Mouse (Mus musculus) lung, postnatal 14 days (tissue): ENCODE measurements at regions not wholly inside any gene's neighbourhood (a gene's known extent, or its start where the extent isn't known, plus 50 kb on each side); places are given as distances from the start of the nearest gene placed in this dataset.

ENCODE experiments used
- DNase-seq: peaks from one replicate; pipeline ENCODE4 v3.0.0; 2021

DNA sequence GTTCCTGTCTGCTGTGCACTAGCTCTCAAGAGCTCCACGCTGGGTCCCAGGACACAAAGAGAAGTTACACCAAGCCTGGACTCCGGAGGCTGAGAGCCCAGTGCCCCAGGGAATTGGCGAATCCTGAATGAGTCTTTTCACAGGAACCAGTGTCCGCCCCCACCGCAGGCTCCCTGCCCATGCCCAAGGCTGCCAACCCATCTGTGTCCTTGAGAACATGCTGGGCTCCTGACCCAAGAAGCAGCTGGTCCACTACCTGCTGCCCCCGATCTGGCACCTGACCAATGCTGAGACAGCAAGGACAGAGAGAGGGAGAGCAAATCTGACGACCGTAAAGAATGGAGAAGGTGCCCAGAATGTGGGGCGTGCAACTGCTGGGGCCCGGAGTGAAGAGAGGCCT is 85.2 kb upstream of the Cplx2 start:
- DNase-seq = no peak

DNA sequence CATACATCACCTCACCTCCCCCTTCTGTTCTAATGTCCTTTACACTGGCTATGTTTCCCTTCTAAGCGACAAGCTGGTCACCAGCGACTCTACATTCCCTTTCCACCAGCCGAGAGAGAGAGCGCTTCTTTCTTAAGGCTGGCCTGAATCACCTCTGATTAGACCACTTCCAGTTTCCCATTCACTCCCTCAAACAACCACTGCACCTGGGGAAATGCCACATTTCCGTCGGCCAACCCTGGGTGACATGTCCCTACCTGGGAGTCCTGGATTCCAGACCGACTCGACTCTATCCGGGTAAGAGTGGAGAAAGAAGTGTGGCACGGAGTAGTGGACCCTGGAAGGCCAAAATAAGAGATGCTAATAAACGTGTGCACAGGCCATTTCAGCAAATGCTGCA is 84.5 kb upstream of the Cplx2 start:
- DNase-seq = no peak

DNA sequence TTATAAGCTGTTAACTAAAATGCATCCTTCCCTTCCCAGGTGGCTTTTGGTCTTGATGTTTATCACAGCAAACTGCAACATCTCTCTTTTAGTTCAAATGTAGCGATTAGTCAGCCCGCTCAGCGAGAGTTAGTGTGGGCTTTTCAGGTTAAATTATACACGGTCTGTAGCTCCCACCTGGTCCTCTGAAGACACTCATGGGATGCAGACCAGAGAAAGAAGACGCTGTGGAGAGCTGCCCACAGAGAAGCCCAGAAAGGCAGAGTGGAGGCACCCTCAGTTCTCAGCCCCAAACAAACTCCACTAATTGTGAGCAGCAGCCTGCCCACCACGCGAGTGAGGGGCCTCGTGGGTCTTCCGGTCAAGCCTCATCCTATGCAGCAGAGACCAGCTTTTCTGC is 81.1 kb upstream of the Cplx2 start:
- DNase-seq = no peak

DNA sequence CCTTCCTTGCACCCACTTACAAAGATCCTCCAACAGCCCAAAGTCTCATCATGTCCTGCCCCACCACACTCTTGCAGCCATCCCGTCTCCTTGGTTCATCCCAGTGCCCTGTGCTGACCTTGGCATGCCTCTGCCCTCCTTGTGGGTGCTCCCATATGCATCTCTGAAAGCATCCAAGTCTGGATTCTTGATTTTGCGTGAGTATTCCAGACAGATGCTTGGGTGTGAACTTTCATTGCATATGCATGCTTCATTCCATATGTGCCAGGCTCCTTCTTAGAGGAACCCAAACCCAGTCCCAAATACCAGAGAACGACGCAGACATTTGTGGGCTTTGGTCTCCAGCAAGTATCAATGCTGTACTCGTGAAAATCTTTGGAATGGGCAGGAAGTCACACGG is 78.8 kb upstream of the Cplx2 start:
- DNase-seq = no peak

DNA sequence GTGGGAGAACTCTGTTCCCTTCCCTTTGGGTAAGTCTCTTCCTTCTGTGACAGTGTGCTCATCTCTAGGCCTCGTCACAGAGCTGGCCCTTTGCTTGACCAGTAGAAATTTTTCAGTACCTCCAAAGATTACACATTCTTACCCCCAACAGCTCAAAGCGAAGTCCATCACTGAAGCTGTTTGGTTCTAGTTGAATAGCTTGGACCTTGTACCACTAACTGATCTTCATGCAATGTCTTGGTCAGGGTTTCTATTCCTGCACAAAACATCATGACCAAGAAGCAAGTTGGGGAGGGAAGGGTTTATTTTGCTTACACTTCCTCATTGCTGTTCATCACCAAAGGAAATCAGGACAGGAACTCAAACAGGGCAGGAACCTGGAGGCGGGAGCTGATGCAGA is 78.1 kb upstream of the Cplx2 start:
- DNase-seq = no peak

DNA sequence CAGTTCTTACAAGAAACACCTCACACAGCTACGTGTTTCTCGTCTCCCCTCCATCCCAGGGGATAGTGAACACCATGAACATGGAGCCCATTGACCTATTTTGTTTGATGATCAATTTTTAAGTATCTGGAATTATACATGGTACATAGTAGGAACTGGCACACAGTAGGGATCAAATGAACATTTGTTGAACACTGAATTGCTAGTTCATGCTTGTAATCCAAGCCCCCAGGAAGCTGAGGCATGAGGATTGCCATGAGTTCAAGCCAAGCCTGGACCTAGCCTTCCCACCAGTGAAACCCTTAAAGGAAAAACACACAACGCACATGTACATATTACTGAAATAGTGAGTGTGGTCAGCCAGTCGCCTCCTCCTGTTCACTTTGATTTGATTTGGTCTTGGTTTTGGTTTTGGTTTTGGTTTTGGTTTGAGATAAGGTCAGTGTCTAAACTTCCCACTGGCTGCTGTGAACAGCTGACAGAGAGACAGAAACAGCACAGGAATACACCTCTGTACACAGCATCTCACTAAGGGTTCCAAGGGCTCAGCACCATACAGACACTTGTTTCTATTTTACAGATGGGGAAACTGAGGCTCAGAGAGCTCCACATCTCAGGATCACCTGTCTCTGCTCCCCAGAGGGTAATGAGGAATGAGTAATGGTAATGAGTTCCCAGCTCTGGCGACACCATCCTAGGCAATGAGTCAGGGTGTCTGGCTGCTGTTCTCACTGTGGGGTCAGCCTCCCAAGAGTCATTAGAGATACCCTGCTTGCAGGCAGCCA is 75.5 kb upstream of the Cplx2 start:
- DNase-seq = no peak

DNA sequence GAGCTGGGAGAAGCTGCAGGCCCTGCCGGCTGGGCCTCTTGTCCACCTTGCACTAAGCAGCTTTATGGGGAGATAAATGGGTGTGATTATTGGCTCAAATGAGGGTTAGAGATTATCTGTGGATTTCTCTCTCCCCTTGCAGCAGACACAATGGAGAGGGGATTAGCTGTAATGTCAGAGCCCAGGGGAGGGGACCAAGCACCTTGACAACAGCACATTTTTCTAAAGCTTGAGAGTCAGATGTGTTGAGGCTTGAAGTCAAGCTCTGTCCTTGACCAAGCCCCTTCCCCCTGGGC is 74.9 kb upstream of the Cplx2 start:
- no peak for DNase-seq

DNA sequence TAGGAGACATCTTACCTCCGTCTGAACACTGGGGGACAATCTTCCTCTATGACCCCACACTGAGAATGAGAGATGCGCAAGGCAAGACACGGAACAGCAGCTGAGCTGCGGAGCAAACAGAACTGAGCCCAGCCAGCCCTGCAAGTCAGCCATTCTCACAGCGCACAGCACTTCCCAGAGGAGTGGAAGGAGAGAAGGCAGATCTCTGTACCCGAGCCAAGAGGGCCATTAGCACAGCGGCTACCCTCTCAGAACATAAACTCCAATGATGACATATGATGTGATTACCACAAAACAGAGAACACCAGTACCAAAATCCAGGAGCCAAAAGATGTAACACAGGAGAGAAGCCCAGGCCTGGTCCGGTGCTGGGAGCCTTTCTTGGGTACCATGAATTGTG is 72.3 kb upstream of the Cplx2 start:
- DNase-seq = no peak

DNA sequence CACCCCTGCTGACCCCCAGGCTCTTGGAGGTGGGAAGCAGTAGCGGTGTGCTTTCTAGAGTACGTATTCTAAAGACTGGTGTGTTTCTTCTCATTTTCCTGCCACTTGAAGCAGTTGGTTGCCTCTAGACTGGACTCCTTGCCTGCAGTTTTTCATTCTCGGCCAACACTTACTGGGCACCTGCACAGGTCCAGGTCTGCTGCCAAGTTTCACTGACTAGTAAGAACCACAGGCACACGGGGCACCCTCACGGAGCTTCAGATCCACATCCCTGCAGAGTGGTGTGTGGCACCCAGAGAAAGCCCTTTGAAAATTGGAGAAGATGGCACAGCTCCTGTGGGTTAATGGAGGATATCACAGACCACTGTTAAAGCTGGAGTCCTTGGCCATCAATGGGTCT is 71.9 kb upstream of the Cplx2 start:
- DNase-seq = no peak

DNA sequence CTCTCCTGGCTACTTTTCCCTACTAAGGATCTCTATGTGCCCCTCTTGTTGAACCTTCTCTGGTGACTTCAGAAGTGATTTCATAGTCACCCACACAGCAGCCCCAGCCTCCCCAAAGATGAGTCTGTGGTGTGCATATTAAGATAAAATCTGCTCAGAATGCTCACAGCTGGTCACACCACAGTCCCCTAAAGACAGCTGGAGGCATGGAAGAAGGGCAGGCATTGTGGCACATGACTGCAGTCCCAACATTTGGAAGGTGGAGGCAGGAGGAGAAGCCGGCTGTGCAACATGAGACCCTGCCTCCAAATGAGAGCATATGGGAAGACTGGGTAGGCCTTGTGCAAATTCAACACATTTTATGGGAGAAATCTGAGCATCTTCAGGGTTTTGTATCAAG is 70.0 kb upstream of the Cplx2 start:
- DNase-seq = no peak

DNA sequence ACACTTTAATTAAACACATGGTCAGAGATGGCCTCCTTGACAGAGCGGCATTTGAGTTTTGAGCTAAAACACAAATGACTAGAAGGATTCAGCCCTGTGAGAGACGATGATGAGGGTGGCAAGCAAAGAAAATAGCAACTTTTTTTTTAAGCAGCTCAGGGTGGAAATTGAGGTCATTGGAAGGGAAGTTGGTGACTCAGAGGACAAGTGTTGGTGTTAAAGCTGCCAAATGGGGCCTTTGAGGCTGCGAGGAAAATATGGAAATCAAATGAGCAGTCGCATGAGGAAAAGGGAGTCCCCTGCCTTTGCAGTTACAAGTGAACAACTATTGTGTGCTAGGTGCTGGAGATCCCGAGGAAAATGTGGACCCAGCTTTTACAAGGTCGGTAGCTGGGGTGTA is 69.5 kb upstream of the Cplx2 start:
- no peak for DNase-seq

DNA sequence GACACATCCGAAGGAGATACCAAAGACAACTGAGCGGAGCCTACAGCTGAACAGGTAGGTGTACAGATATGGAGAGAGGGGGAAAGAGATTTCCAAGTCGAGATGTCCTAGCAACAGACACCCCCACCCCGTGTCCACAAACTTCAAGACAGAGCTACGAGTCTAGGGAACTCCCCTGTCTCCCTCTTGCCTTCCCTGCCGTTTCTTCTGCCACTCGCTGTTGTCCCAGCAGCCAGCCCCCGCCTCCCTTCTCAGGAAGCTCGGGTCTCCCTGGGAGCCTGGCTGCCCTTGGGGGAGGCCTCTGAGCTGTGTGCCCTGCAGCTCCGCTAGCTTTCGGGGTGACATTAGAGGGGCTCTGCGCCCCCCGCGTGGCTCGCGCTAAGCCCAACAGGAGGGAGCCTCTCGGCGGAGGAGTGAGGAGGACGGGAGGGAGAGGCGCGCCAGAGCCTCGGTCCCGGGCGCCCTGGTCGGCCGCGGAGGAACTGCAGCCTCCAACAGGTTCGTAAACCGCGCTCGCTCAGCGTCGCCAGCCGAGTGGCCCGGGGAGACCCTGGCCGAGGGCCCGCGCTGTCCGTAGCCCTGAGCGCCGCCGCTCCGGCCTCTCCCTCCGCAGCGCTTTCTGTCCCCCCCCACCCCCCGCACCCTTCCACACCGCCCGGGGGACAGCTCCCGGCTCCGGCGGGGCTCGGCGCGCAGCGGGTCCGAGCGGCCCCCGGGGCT is 68.6 kb upstream of the Cplx2 start:
- peak; percentile 41 for DNase-seq

DNA sequence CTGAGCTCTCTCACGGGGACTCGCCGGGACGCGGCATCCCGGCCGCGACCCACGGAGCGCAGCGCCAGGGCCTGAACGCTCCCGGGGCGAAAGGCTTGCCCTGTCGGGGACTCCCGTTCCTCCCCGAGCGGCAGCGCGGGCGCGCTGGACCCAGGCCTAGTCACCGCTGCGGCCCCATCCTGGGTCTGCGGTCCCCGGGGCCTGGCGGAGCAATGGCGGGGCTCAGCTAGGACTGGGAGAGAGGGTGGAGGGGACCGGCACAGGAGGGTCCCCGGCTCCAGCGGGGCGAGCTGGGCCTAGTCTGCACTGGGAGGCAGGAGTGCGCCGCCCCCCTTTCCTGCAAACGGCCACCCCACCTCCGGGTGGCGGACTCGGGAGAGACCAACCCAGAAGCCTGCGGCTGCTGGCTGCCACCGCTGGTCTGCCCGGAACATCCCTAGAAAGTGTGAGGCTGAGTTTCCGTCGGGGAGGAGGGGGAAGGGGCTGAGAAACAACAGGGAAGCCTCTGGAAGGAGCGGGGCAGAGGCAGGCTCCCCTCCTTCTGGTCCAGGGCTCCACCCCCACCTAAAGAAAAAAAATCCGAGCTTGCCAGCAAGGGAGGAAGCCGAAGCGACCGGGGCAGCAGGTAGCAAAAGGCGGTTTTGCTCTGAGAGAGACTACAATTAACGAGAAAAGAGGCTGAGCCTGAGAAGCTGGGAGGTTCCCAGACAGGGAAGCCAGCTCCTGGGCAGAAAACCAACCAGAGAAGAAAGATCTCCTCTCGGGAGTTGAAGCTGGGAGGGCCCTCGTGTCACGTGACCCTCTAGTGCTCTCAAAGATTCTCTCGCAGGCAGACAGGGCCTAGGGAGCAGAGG is 67.9 kb upstream of the Cplx2 start:
- DNase-seq = peak; percentile 79

DNA sequence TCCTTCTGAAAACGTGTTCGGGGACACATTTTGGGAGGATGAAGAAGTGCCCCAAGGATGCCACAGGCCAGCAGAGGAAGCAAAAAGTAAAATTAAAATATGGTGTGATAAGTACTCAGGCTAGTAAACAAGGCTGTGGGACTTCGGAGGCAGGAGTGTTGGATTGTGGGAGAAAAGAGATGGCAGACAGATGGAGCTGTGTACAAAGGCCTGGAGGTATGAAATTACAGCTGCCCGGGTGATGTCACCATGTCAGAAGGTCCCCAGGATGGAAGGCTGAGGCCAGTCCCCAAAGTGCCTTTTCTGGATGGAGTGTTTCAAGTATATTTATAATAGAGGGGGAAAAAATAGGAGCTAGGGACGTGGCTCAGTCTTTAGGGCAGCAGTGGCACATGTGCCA is 66.9 kb upstream of the Cplx2 start:
- no peak for DNase-seq

DNA sequence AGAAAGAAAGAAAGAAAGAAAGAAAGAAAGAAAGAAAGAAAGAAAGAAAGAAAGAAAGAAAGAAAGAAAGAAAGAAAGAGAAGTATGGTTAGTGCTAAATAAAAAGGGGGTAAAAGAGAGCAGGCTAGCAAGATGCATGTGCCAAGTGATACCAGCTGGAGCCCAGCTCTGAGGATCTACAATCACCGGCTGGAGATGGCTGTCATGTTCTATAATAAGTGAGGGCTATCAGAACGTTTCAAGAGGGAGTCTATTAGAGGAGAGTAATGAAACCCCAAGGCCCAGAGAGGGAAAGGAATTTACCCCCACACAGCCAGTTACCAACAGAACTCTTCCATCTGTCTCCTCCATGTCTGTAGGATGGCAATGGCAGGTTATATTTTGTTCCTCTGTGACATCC is 62.6 kb upstream of the Cplx2 start:
- no peak for DNase-seq

DNA sequence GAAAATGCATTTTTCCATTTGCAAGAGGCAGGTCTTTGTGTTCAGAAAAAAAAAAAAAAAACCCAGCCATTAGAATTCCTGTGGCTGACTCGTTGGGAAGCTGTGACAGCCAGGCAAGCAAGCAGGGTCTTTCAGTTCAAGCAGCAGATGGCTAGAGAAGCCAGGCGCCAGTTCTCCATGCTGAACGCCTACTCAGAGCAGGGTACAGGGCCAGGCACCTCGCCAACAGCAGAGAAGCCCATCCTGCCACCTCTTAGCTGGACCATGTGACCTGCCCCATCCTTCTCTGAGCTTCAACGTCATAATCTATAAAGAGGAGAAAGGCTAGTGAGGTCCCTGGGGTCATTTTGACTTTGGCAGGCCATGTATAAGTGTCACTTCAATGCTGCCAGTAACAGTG is 61.8 kb upstream of the Cplx2 start:
- DNase-seq = peak; percentile 25

DNA sequence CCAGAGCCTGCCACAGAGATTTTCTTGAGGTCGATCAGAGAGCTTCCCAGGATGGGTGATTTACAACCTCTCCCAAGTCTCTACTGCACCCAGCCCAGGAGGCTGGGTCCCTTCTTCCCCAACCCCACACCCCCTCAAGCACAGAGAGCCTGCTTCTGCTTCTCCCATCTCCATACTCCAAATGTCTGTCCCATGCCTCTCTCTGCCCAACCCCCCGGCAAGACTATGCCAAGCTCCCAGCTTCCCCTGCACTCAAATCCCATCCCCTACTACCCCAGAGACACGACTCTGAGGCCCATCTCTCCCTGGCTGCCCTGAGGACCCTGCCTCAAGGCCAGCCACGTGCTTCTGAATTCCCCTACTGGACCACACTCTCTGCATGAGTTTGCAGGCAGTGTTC is 61.0 kb upstream of the Cplx2 start:
- DNase-seq = no peak

DNA sequence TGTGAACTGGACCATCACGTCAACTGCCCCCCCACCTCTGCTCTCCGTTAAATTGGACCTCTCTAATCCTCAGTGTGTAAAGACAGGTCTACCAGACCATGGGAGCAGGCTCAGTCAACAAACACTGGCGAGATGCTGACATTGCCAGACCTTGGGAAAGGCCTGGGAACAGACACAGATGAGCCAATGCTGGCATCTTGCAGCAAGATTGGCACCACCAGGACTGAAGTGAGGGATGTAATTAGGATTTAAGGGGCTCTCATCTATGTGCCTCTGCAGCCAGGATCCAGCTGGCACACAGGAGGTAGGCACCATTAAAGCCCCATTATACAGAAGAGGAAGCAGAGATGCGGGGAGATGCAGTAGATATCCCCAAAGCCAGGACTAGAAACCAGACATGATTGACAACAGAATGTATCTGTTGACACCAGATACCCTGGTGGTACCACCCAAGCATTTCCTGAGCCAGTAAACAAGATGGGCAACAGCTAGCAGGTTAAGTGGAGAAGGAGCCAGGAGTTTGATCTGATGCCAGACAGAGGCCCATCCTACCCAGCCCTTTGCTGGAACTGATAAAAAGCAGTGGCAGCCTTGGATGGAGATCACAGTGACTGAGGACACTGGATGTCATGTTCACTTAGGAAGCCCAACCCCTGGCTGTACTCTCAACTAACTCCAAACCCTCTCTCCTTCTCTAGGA is 59.7 kb upstream of the Cplx2 start:
- no peak for DNase-seq

DNA sequence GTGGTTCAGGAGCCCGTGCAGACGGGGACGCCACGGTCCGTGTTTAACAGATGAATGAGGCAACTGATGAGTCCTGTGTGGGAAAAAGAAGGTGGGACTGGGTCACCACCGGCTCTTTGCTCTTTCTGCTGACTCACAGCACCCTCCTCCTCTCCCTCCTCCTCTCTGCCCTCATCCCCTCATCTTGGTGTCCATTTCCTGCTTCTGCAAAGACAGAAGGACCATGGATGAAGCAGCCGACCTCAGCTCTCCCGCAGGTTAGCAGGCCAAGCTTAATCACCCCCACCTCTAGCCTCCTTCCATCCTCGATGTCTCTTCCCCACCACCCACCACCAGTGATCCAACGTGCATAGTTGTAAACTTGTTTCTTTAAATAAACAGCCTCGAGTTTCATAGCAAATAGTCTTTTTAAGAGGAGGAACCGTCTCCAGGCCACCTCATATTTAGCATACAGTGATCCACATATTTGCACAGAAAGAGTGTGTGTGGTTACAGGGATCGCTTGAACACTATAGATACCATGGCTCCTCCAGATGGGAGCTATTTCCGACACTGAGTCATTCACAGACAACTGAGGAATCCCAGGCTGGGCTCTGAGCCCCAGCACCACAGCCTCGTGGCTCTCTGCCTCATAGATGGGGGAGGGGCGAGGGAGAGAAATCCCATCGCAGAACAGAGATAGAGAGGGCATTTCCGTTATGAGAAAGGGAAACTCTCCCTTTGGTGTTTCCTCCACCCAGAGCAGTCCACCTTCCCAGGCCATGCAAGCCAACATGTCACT is 58.6 kb upstream of the Cplx2 start:
- peak; percentile 64 for DNase-seq

DNA sequence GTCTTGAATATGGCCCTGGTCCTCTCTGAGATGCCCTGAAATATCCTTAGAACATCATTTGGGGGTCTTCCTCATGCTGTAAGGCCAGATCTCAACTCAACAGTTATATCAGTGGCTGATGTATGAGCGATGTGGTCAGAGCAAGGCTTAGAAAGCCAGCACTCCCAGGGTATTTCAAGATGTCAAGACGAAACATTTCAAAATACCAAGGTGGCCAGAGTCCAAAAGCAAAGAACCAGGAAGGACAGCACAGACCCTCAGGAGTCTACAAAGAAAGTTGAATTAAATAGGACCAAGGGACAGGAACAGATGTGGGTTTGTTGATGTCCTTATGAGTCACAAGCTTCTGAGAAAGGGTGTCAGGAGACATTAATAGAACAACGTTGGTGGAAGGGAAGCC is 55.8 kb upstream of the Cplx2 start:
- DNase-seq = no peak

DNA sequence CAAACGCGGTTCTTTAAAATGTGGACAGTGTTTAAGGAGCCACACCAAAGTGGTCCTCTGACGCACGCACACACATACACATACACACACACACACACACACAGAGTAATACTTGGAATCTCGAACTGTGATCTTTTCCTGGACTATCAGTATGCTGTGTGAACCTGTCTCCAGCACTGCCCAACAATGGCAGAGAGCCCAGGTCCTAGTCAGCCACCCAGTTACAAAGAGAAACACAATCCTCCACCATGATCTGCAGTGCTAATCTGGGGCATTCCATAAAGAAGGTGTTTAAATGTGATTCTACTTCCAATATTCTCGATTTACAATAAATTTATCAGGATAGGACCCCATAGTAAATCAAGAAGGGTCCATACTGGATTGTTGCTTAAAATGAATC is 54.2 kb upstream of the Cplx2 start:
- no peak for DNase-seq

DNA sequence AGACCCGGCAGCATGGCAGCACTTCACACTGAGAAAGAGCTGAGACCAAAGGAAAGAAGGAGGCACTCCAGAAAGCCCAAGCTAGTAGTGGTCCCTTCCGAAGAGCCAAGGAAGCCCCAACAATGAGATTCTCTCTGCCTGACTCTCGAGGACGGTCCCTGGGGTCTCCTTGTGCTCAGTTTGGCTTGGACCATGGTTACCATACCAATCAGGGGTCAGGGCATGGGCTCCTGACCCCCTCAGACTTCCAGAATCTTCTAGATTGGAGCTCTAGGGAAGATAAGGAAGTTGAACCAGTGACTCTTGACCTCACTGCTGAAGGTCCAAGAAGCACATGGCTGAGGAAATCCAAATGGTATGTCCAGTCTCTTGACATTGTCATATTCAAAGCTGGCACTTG is 53.0 kb upstream of the Cplx2 start:
- no peak for DNase-seq

DNA sequence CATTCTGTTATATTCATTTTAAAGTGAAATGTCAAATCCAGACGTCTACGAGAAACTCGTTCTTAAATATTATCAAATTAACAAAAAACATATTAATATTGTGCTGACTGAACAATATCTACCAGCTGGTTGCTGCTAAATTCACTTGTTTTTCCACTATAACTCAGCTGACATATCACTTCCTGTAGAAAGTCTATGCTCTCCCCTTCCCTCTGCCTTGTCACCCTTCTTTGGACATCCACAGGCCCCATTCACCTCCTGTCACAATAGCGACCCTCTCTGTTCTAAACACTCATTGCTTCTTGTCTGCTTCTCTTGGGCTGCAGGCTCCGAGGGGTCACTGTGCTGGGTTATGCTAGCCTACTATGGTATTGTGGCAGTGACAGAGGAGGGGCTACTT is 52.5 kb upstream of the Cplx2 start:
- DNase-seq = no peak
